Mouse (Mus musculus): Measurements from ENCODE around the gene Ankrd55. TPM values are rescaled to one million over a fixed set of nuclear protein-coding genes. Genes with fewer than 3 reads are reported as not detected.

Ankrd55 gene
- total and polyA plus RNA-seq, 3 experiments, result 1.5 to 14.0 (median 4.2) TPM

DNA sequence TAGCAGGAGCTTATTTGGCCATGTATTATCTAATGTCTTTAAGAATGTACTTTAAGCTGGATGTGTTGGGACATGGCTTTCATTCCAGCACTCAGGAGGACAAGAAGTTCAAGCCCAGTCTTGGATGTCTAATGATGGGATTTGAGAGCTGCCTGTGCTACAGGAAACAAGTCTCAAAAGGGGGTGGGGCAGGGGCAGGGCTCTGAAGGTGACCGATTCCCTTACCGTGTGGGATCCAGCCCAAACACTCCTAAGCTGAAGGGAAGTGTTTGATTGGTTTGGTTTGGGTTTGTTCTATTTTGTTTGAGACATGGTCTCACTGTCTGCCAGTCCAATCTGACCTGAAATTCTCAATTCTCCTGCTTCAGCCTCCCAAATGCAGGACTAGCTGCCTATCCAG is 93.2 kb downstream of the Ankrd55 start:
- no peak for DNase-seq

- DNase-seq, result no peak
Measured at GRCm38 (mm10) chr13:112382457-112382856, 94.2 kb downstream of the Ankrd55 start.

- no peak for DNase-seq
Measured at GRCm38 (mm10) chr13:112382956-112383355, 94.7 kb downstream of the Ankrd55 start.

DNA sequence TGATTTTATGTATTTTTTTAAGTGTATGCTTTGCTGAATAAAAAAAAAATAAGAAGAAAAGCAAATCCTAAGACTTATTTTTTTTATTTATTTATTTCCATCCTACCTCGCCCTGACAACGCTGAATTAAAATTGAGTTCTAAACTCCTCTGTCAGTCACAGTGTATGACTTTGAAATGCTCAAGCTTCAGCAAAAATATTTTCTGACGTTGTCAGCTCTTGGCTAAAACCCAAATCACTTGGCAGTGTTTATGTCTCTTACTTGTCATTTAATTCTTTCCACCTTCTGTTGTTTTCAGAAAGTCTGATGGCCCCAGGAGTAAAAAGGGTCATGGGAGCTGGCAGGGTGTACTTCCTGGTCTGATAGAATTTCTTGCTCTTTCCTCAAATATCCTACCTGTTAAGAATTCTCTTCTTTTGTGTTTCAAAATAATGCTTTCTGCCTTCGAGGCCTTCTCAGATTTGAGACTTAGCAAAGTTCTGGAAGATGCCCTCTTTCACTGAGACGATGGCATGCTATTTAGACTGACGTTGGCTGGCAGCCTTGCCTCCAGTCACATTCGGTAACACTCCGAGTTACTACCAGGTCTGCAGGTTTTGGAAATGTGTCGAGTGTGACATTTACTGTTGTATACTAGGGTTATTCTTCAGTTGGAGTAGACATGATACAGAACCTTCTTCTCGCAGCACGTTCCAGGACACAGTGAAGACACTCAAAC is 95.8 kb downstream of the Ankrd55 start:
- DNase-seq, result no peak

DNA sequence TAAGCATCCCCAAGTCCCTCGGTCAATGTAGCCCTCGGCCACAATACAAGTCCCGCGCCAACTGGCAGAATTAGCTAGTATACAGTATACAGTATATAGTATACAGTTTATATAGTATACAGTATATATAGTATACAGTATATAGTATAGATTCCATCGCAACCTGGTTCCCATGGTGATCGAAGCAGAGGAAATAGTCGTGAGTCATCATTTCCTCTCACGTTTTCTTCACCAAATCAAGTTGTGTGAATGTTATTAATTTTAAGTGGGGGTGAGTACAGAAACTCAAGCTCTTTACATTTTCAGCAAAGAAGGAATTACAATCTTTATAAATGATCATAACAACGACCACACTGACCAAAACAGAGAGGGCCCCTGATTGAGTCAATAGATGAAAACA is 96.8 kb downstream of the Ankrd55 start:
- no peak for DNase-seq

DNA sequence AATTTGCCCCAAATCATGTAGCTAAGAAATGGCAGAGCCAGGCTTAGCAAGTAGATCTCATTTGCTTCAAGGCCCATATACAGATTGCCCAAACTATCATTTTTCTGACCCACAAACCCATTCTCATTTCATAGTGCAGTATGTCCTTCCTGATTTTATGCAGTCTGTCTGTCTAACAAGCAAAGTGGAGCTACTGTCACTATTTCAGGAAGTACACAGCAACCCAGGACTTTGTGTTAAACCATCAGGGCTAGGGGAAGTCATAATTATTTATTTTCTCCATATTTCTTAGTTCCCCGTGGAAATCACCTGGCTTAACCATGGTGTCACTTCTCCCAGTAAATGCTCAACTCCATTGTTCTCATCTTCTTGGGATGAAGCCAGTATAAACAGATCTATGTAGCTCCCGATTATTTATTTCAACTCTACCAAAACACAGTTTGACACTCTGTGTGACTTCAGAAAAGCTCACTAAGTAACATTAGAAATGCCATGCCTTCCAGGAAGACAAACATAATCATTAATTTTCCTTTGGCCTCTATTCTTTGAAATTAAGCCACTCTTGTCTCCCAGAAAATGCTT is 98.3 kb downstream of the Ankrd55 start:
- no peak for DNase-seq

GRCm38 (mm10) chr13:112387279-112387678 is 99.0 kb downstream of the Ankrd55 start:
- no peak for DNase-seq

GRCm38 (mm10) chr13:112388176-112388575 is 99.9 kb downstream of the Ankrd55 start:
- no peak for DNase-seq

DNA sequence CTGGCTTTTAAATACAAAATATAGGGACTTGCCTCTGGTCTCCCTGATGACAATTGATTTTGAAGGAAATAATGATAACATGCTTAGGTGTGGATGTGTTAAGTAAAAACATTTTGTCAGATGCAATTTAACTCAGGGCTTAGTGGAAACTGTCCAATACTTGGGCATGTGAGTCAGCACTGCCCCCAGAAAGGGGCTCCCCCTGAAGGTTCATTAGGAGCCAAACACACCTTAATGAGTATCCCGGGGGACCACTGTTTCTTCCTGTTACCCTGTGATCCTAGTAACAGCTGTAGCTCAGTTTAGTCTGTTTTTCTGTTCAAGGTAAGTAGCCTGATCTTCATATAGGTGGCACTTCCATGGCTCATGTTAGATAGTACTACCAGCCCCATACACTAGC is 102.0 kb downstream of the Ankrd55 start:
- DNase-seq, result no peak

GRCm38 (mm10) chr13:112391354-112391753 is 103.1 kb downstream of the Ankrd55 start:
- no peak for DNase-seq

DNA sequence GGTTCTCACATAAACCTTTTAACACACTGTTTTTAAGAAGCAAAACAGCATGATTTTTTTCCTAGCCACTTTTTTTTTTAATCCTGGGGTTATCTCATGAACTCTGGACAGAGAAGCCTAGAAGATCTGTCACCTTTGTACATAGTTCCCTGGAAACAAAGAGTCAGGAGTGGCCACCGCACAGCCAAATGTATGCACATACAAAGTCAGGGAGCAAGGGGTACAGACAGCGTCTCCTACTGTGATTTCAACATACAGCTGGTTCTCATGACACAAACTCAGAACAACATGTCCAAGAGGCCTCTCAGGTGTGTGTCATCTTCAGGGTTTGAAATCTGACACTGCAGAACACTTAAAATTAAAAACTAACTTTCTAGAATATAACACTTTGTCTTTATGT is 105.1 kb downstream of the Ankrd55 start:
- no peak for DNase-seq

- DNase-seq, result no peak
Measured at GRCm38 (mm10) chr13:112394271-112394670, 106.0 kb downstream of the Ankrd55 start.

DNA sequence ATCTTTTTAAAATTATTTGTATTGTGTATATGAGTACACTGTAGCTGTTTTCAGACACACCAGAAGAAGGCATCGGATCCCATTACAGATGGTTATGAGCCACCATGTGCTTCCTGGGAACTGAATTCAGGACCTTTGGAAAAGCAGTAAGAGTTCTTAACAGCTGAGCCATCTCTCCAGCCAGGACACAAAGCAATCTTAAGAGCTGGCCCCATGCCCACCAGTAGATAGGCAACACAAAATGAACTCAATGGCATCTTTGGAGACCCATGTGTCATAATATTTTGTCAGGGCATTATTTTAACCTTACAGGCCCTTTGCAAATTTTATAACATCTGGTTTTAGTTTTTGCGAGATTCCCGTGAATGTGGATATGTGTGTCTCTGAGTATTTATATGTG is 116.5 kb downstream of the Ankrd55 start:
- DNase-seq, result no peak

- DNase-seq, result no peak
Measured at GRCm38 (mm10) chr13:112405184-112405583, 116.9 kb downstream of the Ankrd55 start.

- no peak for DNase-seq
Measured at GRCm38 (mm10) chr13:112406618-112407017, 118.4 kb downstream of the Ankrd55 start.

- DNase-seq, result no peak
Measured at GRCm38 (mm10) chr13:112407181-112407700, 119.0 kb downstream of the Ankrd55 start.

DNA sequence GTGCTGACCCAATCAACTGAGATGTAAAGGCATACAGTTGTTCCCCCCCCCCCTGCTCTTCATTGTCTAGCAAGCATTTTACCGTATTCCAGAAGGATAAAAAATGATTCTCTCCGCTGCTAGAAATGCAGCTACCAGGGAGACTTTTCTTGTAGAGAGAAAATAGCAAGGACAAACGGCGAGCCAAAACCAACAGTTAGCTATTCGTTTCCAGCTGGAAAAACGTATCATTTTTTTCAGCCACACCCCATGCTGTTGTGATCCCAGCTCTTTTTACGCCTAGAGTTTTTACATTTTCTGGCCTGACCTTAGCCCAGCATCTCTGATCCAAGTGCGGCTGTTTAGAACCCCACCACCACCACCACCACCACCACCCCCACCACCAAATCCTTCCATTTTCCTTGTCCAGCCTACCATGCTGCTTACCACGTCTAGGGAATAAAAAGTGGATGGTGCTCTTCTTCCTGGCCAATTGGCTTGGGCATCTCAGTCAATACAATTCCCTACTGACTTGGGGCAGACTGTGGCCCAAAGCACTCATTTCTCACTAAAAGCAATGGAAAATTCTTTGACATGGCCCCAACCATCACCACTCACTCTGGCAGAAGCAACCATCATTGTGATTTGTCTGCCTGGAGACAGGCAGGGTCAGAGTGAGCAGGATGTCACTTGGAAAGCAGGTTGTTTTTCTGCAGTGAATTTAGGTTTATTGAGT is 119.7 kb downstream of the Ankrd55 start:
- no peak for DNase-seq

DNA sequence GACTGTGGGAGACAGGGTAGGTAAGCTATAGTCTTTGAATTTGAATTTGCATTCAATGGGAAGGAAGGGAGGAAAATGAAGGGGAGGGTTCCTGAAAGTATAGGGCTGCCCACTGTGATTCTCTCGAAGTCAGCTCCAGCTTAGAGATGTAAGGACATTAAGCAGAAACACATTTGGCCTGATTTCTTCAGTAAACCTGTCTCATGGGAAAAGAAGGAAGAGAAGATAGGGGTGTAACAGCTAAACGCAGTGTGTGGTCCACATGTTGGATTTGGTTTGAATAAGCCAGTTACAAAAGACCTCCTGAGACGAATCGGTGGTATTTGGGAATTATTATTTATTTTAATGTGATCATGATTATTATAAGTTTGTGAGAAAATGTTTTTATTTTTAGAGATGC is 120.5 kb downstream of the Ankrd55 start:
- no peak for DNase-seq

GRCm38 (mm10) chr13:112409331-112409730 is 121.1 kb downstream of the Ankrd55 start:
- DNase-seq, result no peak

- DNase-seq, result no peak
Measured at GRCm38 (mm10) chr13:112409851-112410250, 121.6 kb downstream of the Ankrd55 start.

DNA sequence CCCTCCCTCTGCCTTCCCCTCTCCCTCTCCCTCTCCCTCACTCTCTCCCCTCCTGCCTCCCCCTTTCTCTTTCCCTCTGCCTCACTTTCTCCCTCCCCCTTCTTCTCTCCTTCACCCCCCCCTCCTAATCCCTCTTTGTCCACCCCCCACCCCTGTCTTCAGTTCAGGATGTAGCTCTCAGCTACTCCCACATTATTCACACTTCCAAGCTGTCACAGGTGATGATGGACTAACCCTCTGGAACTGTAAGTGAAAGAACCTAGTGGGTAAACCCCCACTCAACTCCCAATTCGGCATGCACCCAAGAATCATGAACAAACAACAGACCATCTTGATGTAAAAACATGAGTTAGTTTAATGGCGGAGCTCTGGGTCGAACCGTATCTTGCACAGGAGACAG is 122.2 kb downstream of the Ankrd55 start:
- no peak for DNase-seq

GRCm38 (mm10) chr13:112411216-112411822 is 123.1 kb downstream of the Ankrd55 start:
- no peak for DNase-seq

- DNase-seq, result no peak
Measured at GRCm38 (mm10) chr13:112412251-112412650, 124.0 kb downstream of the Ankrd55 start.
